Mouse (Mus musculus): Measurements from ENCODE around the gene Ica1.

Gene Ica1

GRCm38 (mm10) chr6:8778296-8778649 is at the start of gene Ica1:
TSS of gene Ica1 (minus strand) at chr6:8778488.
- no peak for DNase-seq (ENCODE audit: low spot score)

- no peak for DNase-seq (ENCODE audit: low spot score)
These were observed 41.6 kb upstream of the Ica1 start for GRCm38 (mm10) chr6:8819866-8820265.

GRCm38 (mm10) chr6:8814332-8815002 is 36.2 kb upstream of the Ica1 start:
- DNase-seq (ENCODE audit: low spot score): no peak

GRCm38 (mm10) chr6:8802561-8803150 is 24.4 kb upstream of the Ica1 start:
- DNase-seq (ENCODE audit: low spot score): no peak

GRCm38 (mm10) chr6:8792385-8792784 is 14.1 kb upstream of the Ica1 start:
- no peak for DNase-seq (ENCODE audit: low spot score)

GRCm38 (mm10) chr6:8791781-8792180 is 13.5 kb upstream of the Ica1 start:
- no peak for DNase-seq (ENCODE audit: low spot score)

GRCm38 (mm10) chr6:8780618-8781017 is 2.3 kb upstream of the Ica1 start:
- DNase-seq (ENCODE audit: low spot score): no peak

GRCm38 (mm10) chr6:8777411-8778295 is 635 bp downstream of the Ica1 start:
- DNase-seq (ENCODE audit: low spot score): peak; percentile 63

GRCm38 (mm10) chr6:8771539-8771938 is 6.7 kb downstream of the Ica1 start:
- DNase-seq (ENCODE audit: low spot score): no peak

- no peak for DNase-seq (ENCODE audit: low spot score)
These were observed 7.9 kb downstream of the Ica1 start for GRCm38 (mm10) chr6:8770341-8770740.

GRCm38 (mm10) chr6:8769803-8770202 is 8.5 kb downstream of the Ica1 start:
- DNase-seq (ENCODE audit: low spot score): no peak

- DNase-seq (ENCODE audit: low spot score): no peak
These were observed 11.6 kb downstream of the Ica1 start for GRCm38 (mm10) chr6:8766652-8767051.

GRCm38 (mm10) chr6:8765801-8766200 is 12.5 kb downstream of the Ica1 start:
- DNase-seq (ENCODE audit: low spot score): no peak

GRCm38 (mm10) chr6:8765064-8765463 is 13.2 kb downstream of the Ica1 start:
- DNase-seq (ENCODE audit: low spot score): no peak

GRCm38 (mm10) chr6:8760708-8761294 is 17.5 kb downstream of the Ica1 start:
- no peak for DNase-seq (ENCODE audit: low spot score)

GRCm38 (mm10) chr6:8759901-8760300 is 18.4 kb downstream of the Ica1 start:
- no peak for DNase-seq (ENCODE audit: low spot score)

GRCm38 (mm10) chr6:8755760-8756276 is 22.5 kb downstream of the Ica1 start:
- DNase-seq (ENCODE audit: low spot score): no peak

GRCm38 (mm10) chr6:8754486-8754885 is 23.8 kb downstream of the Ica1 start:
- no peak for DNase-seq (ENCODE audit: low spot score)

GRCm38 (mm10) chr6:8753723-8754036 is 24.6 kb downstream of the Ica1 start:
- DNase-seq (ENCODE audit: low spot score): no peak

- DNase-seq (ENCODE audit: low spot score): no peak
These were observed 25.1 kb downstream of the Ica1 start for GRCm38 (mm10) chr6:8752984-8753722.

- DNase-seq (ENCODE audit: low spot score): no peak
These were observed 33.4 kb downstream of the Ica1 start for GRCm38 (mm10) chr6:8744886-8745285.

GRCm38 (mm10) chr6:8744273-8744785 is 34.0 kb downstream of the Ica1 start:
- DNase-seq (ENCODE audit: low spot score): no peak
